In the genomic region with DNA sequence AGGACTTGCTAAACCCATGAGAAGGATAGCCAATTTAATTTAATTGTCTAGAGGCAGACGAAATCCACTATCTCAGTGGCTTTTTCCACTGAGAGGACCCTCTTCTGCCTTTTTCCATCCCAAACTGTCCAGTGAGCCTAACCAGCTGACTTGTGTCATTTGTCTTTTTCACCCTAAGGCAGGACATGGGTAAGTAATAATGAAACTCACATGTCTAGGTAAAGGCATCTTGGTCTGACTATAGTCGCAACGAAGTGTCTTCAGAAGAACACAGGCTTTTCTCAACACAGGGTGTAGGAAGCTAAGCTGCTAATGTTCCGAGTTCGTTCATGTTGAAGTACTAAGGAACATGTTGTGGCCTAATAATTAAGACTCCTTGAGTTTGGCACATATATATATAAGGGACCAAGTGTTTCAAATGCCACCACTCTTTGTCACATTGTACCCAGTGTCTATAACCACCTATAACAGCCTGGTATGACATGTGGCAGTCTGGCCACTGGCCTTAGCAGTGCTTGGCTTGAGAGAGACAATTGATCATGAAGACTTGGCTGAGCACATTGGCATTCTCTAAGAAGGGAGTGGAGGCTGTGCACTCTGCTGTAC, we compare ENCODE assay signal across 16 mouse cellular contexts.
"Had no signal": no experiment of that assay in that cellular context is flagged by ENCODE, and none has a peak within 500 bp of the region (broad histone marks: within the 10 kb centered on the region; RNA-seq: fewer than 3 reads in every experiment).

No protein-coding gene starts in this region.

- H3K27ac ChIP-seq: neural tube, embryonic 13.5 days; neural tube, embryonic 15.5 days; stomach, embryonic 15.5 days; stomach, postnatal 0 days had no signal

- H3K4me3 ChIP-seq: neural tube, embryonic 13.5 days; neural tube, embryonic 15.5 days; stomach, embryonic 15.5 days had no signal

- H3K27me3 ChIP-seq: neural tube, embryonic 13.5 days; neural tube, embryonic 15.5 days; stomach, embryonic 15.5 days had no signal

- H3K9me3 ChIP-seq: neural tube, embryonic 13.5 days; neural tube, embryonic 15.5 days; stomach, embryonic 15.5 days had no signal

- H3K4me2 ChIP-seq: neural tube, embryonic 13.5 days; neural tube, embryonic 15.5 days; stomach, embryonic 15.5 days had no signal

- DNase-seq: retina, postnatal 1 day; right cerebral cortex, adult 18-20 months; right cerebral cortex, postnatal 14 days; right cerebral cortex, postnatal 25 days; right cerebral cortex, postnatal 4 days; spleen, adult 18-20 months; thymus, adult 18-20 months; thymus, adult 2 months; thymus, postnatal 14 days; thymus, postnatal 25 days; thymus, postnatal 36 days; thymus, postnatal 4 days had no signal

- H3K4me1 ChIP-seq: neural tube, embryonic 15.5 days; stomach, embryonic 15.5 days had no signal

- H3K9ac ChIP-seq: neural tube, embryonic 13.5 days; neural tube, embryonic 15.5 days; stomach, embryonic 15.5 days had no signal

- H3K36me3 ChIP-seq: neural tube, embryonic 13.5 days; neural tube, embryonic 15.5 days; stomach, embryonic 15.5 days had no signal
